Mouse (Mus musculus): ENCODE measurements around the gene Ptpn3.
"Not testable (repeated sequence)": the region's sequence is repeated elsewhere in the genome, so short reads cannot be mapped to it uniquely, and the experiment has no call there.

Ptpn3 gene

DNA sequence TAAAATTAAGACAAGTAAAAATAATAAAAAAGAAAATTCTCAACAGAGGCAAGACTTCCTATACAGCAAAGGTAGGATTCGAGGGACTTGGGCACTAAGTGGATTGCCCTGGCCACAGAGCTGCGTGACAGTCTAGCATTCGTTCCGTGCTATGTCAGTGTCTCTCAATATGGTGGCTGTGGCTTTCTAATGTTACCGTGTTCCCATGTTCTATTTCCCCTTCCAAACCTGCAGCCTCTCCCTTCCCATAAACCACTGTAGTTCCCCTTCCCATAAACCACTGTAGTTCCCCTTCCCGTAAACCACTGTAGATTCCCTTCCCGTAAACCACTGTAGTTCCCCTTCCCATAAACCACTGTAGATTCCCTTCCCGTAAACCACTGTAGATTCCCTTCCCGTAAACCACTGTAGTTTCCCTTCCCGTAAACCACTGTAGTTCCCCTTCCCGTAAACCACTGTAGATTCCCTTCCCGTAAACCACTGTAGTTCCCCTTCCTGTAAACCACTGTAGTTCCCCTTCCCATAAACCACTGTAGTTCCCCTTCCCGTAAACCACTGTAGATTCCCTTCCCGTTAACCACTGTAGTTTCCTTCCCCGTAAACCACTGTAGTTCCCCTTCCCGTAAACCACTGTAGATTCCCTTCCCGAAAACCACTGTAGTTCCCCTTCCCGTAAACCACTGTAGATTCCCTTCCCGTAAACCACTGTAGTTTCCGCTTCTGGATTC lies 102.8 kb downstream of the Ptpn3 start:
- in situ Hi-C loops (cut with MboI; ENCODE audit: low pct_unique_long_range_greater_than_20kb in 1 of 2, low sequenced_read_pairs in 2 of 2, unreplicated experiment in 1 of 2) = not testable (repeated sequence)

DNA sequence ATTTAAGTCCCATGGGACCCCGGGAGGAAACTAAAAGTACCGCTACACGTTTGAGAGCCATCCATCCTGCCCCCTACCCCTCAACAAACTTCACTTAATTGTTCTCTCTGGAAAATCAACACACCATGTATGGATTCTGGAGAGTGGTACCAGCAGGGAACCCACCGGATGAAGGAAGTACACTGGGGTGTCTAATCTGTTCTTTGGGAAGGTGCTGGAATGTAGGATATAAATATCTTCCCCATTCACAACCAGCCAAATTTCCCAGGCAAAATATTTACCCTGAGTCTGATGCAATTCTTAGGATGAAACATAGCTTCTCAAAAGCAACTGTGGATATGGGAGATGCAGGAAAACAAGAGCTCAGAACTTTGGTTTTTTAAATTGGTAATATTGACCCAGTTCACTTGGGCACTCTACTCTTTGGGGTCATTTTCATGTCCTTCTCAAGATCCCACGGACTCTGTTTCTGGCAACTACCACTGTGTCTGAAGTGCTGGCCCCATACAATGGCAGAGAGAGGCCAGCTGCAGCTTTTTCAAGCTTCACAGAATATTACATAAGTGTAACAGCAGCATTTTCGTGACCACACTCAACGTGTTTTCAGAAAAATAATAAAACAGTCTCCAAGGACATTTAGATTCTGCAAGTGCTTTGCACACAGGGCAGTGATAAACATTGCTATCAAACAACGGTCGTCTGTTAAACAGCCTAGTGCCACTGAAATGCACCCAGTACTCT lies 109.9 kb downstream of the Ptpn3 start:
- in situ Hi-C loops (cut with MboI; ENCODE audit: low pct_unique_long_range_greater_than_20kb in 1 of 2, low sequenced_read_pairs in 2 of 2, unreplicated experiment in 1 of 2) = no loop called here

DNA sequence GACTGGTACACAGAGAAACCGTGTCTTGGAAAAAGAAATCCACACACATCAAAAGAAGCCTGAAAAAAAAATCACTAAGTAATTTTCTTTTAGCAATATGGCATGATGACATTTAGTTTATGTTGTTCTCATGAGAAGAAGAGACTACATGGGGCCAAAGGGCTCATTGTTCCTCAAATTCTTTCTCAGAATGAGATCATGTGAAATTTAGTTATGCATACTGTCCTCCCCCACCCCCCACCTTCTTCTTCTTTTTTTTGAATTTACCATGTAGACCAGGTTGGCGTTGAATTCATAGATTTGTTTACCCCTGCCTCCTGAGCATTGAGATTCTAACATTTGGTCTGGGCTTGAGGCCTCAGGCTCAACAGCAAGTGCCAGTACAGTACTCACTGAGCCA lies 111.8 kb downstream of the Ptpn3 start:
- in situ Hi-C loops (cut with MboI; ENCODE audit: low pct_unique_long_range_greater_than_20kb in 1 of 2, low sequenced_read_pairs in 2 of 2, unreplicated experiment in 1 of 2) = no loop called here

DNA sequence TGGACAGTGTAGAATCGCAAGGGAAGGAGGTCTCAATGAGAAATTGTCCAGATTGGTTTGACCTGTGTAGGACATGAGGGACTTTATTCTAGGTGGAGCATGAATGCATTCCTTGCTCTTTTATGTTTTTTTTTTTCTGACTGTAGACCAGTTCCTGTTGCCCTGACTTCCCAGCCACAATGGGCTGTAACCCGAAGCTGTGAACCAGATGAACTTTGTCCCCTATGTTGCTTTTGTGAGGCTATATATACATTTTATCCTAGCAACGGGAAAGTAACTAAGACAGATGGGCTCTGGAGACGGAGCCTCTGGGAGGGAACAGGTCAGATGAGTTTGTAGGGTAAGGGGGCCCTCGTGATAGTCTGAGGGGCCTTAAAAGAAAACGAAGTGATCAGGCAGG lies 115.6 kb downstream of the Ptpn3 start:
- in situ Hi-C loops (cut with MboI; ENCODE audit: low pct_unique_long_range_greater_than_20kb in 1 of 2, low sequenced_read_pairs in 2 of 2, unreplicated experiment in 1 of 2) = no loop called here

DNA sequence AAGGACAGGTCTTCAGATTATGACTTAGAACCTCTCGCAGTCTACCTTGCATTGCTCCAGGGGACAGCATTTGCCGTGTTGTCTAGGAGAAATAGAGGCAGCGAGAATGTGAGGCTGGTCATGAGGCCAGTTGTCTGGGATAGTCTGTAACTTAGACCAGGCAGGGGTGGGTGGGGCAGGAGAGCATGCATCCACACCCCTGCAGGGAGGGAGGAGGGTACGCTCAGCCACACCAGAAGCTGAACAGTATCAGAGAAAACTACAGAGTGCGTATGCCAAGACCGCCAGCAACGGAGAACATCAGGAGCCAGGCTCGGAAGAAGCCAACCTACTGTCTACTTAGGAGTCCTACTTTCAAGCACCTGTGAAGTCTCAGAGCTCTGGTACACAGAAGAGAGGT lies 116.2 kb downstream of the Ptpn3 start:
- in situ Hi-C loops (cut with MboI; ENCODE audit: low pct_unique_long_range_greater_than_20kb in 1 of 2, low sequenced_read_pairs in 2 of 2, unreplicated experiment in 1 of 2) = no loop called here

DNA sequence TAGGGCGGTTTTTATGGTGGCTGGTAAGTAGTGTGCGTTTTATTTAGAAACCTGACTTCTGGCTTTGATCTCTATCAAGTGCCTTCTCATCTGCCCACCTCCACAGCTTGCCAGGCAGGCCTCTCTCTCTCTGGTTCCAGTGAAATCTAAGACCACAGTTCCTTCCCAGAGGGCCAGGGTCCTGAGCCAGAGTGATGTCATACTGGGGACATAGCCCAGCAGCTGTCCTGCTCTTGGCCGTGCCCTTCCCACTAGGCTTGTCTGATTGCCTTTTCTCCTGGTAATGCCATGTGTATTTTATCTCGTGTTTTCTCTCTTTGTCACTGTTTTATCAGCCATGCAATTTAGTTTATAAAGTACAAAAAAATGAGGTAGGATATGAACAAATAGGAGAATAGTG lies 118.1 kb downstream of the Ptpn3 start:
- in situ Hi-C loops (cut with MboI; ENCODE audit: low pct_unique_long_range_greater_than_20kb in 1 of 2, low sequenced_read_pairs in 2 of 2, unreplicated experiment in 1 of 2) = no loop called here

DNA sequence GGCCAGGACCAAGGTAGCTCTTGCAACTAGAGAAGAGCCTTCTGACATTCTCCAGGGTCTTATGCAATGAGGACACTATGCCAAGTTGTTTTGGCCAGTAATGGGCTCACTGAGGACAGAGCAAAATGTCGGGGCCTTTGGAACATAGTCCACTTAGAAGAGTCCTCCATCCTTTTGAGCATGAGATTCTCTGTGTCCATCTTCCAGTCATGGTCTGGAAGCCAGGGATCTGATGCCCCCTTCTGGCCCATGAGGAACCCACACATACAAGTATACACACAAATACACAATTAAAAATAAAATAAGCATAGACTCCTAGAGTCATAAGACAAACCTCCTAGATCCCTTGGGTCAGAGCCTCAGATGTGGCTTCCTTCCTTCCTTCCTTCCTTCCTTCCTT lies 120.1 kb downstream of the Ptpn3 start:
- in situ Hi-C loops (cut with MboI; ENCODE audit: low pct_unique_long_range_greater_than_20kb in 1 of 2, low sequenced_read_pairs in 2 of 2, unreplicated experiment in 1 of 2) = no loop called here

DNA sequence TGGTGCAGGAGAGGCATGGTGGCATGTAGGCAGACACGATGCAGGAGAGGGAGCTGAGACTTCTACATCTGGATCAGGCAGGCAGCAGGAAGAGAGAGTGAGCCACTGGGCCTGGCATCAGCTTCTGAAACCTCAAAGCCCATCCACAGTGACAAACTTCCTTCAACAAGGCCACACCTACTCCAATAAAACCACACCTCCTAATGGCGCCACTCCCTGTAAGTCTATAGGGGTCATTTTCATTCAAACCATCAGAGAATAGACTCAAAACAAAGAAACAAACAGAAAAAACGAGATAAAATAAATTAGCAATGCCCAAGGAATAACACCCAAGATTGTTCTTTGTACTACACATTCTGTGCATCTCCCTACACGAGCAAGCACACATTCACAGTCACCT lies 122.8 kb downstream of the Ptpn3 start:
- in situ Hi-C loops (cut with MboI; ENCODE audit: low pct_unique_long_range_greater_than_20kb in 1 of 2, low sequenced_read_pairs in 2 of 2, unreplicated experiment in 1 of 2) = no loop called here

DNA sequence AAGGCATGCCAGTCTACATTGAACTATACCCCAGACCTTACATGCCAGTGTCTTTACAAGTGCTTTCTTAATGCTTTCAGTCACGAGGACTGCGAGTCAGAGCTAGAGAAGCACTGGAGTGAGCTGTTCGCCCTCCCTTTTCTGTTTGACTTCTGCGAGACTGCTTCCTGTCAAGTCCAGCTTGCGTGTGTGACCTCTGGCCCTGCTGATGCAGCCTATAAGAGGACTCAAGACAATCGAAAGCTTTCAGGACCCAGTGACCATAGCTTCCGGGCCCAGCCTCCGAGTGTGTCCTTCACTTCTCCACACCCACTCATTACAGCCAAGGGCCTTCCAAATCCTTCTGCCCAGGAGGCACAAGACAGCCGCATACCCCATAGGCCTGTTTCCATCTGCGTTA lies 126.3 kb downstream of the Ptpn3 start:
- in situ Hi-C loops (cut with MboI; ENCODE audit: low pct_unique_long_range_greater_than_20kb in 1 of 2, low sequenced_read_pairs in 2 of 2, unreplicated experiment in 1 of 2) = no loop called here

DNA sequence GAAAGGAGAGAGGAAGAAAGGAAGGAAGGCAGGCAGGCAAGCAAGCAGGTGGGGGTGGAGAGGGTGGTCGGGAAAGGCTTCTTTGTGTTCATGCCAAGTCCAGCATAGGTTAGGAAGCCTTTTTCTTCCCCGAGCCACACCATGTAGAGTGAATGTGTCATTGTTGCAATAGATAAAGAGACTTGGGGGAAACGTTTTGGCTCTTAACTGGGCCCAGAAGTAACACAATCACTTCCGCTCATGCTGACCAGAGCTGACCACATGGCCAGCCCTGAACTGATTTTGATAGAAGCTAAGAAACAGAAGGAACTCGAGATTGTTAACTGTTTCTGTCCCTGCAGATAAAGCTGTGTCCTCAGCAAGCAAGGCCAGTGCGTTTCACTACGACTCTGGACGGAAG lies 128.8 kb downstream of the Ptpn3 start:
- in situ Hi-C loops (cut with MboI; ENCODE audit: low pct_unique_long_range_greater_than_20kb in 1 of 2, low sequenced_read_pairs in 2 of 2, unreplicated experiment in 1 of 2) = no loop called here

DNA sequence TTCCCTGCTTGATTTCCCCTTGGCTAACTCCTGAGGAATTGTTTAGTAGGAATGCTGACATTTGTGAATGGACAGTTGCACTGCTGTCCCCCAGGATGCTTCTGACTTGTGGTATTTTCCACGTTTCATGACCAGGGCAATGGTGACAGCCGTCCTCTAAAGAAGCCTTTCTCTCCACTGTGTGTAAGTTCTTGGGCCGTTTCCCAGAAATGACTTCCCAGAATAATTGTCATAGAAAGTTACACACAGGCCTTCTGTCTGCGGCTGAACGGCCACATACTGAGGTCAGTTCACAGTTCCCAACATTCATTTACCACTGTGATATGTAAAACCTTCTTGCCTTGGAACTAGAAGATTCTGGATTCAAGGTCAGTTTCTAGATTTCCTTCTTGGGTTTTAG lies 129.8 kb downstream of the Ptpn3 start:
- in situ Hi-C loops (cut with MboI; ENCODE audit: low pct_unique_long_range_greater_than_20kb in 1 of 2, low sequenced_read_pairs in 2 of 2, unreplicated experiment in 1 of 2) = no loop called here

DNA sequence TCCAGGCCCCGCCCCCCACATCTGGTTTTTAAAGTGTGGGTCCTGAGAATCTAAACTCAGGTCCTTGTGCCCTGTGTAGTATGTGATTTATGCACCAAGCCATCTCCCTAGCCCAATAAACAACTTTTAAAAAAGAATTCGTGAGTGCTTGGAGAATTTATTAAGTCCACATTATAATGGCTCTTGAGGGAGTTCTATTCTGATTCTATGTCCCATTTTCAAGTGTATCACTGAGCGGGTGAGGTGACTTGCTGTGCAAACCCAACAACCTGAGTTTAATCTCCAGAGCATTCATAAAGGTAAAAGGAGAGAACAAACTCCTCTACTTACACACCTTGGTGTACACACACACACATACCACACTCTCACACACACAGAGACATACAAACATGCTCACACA lies 133.0 kb downstream of the Ptpn3 start:
- in situ Hi-C loops (cut with MboI; ENCODE audit: low pct_unique_long_range_greater_than_20kb in 1 of 2, low sequenced_read_pairs in 2 of 2, unreplicated experiment in 1 of 2) = no loop called here

DNA sequence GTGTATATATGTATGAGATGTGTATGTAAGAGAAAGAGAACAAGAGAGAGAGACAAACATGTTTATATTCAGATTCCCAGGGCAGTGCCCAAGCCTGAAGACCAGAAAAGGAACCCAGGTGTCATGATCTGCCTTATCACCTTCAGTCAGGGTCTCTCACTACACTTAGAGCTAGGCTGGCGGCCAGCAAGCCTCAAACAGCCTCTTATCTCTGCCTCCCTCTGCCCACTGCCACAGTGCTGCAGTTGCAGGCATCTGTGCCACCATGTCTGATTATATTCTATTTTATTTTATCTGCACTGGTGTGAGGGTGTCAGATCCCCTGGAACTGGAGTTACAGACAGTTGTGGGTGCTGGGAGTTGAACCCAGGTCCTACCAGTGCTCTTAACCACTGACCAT lies 133.4 kb downstream of the Ptpn3 start:
- in situ Hi-C loops (cut with MboI; ENCODE audit: low pct_unique_long_range_greater_than_20kb in 1 of 2, low sequenced_read_pairs in 2 of 2, unreplicated experiment in 1 of 2) = no loop called here

DNA sequence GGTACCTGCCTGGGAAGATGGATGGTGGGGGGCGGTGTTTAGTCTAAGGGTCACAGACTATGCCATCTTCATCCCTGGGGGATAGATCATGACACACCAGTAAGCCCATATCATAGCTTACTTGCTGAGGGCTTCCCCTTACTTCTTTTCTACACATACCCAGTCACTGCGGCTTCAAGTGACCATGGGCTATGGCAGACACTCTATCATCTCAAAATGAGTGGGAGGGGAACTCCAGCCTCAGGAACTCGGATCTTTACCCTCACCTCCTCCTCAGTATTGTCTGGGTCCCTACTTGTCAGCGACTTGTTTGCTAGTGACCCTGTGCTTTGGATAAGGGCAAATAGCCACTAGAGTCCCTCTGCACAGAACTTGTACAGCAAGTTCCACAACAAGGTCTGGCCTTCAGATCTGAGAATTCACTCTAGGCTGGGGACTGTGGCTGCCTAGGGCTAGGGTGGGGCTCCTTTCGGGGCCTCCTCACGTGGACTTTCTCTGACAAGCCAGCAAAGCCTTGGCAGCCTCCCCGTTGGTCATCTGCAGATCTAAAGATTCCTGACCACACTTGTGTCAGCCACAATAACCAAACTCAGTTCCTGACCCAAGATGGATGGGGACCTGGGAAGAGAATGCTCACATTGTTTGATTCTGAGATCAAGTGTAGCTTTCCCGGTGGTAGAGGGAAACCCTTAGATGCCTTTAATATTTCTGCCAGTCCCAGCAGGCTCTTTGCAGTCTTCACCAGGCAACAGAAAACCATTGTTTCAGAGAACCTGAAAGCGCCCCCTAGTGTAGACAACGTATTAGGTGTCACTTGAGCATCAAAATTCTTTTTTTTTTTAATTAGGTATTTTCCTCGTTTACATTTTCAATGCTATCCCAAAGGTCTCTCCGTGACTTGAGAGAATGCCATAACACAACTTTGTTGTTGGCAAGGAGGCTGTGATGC lies 134.4 kb downstream of the Ptpn3 start:
- in situ Hi-C loops (cut with MboI; ENCODE audit: low pct_unique_long_range_greater_than_20kb in 1 of 2, low sequenced_read_pairs in 2 of 2, unreplicated experiment in 1 of 2) = no loop called here

DNA sequence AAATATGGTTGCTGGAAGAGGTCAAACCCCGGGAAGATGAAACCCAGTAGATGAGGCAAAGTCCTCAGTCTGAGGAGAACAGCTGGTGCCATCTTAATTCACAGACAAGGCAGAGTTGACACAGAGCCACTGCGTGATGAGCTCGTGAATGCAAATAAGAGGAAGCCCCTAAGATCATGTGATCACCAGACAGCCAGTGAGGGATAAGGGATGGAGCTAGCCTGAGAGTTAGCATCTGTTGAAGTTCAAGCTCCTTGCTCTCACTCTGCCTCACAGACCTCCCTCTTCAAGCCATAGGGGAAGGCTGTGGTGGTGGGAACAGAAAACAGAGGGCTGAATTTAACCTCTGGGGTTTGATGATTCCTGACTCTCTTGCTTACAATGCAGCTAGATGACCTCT lies 136.0 kb downstream of the Ptpn3 start:
- in situ Hi-C loops (cut with MboI; ENCODE audit: low pct_unique_long_range_greater_than_20kb in 1 of 2, low sequenced_read_pairs in 2 of 2, unreplicated experiment in 1 of 2) = no loop called here

DNA sequence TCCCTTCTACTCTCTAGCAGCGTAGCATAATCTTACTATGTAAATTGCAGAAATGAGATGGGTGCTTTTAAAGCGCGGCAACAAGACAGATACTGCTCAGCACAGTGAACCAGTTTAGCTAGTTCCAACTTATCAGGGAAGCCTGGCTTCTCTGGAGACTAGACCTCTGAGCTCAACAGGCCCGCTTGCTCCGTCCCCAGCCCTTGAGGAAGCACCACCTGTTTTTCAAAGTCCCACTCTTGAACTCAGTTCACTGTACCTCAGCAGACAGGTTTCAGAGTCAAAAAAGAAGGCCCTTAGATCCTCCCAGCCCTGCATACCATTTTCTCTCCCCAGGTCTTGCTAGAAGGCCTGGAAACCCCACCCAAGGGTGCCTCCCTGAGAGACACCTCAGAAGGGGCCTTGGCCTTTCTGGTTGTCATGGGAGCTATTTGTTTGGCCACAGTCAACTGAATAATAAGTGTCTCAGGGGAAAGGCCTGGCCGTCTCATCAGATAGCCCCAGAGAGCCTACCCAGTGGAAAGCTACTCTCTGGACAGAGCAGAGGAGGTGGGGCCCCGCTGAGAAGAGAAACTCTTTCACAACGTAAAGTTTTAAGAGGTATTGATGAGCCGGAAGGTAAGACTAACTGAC lies 136.9 kb downstream of the Ptpn3 start:
- in situ Hi-C loops (cut with MboI; ENCODE audit: low pct_unique_long_range_greater_than_20kb in 1 of 2, low sequenced_read_pairs in 2 of 2, unreplicated experiment in 1 of 2) = no loop called here

DNA sequence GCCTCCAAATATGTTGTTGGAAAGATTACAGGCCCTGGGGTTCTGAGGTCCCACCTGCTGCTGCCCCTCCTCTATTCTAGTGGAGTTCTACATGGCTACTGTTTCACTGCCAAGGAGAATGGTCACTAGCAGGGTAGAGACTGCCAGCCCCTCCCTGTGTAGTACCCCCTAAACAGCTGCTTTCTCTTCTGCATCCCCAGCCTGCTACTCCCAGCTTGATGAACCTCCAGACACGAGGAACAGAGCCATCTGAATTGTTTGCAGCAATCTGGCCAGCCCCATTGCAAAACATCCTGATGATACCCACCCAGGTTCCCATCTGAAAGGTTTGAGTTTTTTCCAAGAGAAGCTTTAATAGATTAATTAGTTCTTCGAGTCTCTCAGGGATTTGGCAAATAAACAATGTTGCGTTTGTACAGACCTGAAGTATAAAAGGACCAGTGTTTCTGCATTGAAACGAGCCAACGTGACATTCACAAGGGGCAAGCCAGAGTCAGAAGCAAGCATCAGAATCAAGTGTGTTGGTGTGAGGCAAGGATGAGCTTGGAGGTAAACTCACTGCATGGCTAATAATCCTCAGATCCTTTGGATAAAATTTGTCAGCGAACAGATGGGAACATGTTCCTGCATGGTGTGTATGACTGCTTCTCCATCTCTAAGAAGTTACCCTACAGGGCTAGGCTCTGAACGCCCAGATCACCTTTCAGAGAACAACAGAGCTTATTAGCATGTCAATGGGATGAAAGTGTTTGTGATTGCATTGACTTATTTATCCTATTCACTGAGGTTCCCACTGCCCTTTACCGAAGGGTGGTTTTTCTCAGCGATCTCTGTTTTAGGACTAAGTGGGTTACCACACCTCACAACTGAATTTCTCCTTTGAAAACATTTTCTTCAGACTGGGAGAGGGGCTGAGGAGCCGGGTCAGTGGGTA lies 138.6 kb downstream of the Ptpn3 start:
- in situ Hi-C loops (cut with MboI; ENCODE audit: low pct_unique_long_range_greater_than_20kb in 1 of 2, low sequenced_read_pairs in 2 of 2, unreplicated experiment in 1 of 2) = no loop called here

DNA sequence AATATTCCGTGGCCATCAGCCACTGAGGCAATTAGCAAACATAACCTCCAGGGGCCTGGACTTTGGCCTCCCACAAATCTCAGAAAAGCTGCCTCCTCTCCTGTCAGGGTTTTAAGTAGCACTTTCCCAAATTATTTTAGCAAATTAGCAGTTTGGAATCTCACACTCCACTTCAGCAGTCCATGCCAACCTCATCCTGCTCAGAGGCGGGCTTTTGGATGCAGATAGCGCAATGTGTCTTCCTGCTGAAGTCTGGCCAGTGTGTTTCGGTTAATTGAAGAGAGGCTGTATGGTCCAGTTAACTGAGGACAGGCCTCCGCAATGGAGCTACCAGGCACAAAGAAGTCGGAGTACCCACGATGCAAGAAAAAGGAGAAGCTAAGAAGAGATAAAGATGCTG lies 141.1 kb downstream of the Ptpn3 start:
- in situ Hi-C loops (cut with MboI; ENCODE audit: low pct_unique_long_range_greater_than_20kb in 1 of 2, low sequenced_read_pairs in 2 of 2, unreplicated experiment in 1 of 2) = no loop called here
